Mouse (Mus musculus) limb, embryonic 14.5 days (tissue): ENCODE measurements around the gene Cngb1. TPM values are rescaled to one million over a fixed set of nuclear protein-coding genes. Genes with fewer than 3 reads are reported as not detected.

ENCODE experiments used
- ATAC-seq: fragments of 200-750 bp; cut with Nextera tagmentation; 2 replicates; pipeline ENCODE4 v1.8.0; 2017; ENCODE audit warnings: low read depth, moderate number of reproducible peaks, moderate TSS enrichment; ENCODE audit not compliant: low FRiP score
- DNase-seq: peaks from one replicate; pipeline ENCODE4 v3.0.0-alpha.2; 2015; ENCODE audit warnings: low spot score
- H3K27ac ChIP-seq: fragments of 300-500 bp; sonication (generic); replicated peaks from 2 replicates; pipeline ENCODE4 v1.5.1; 2014; ENCODE audit warnings: low read depth, mild to moderate bottlenecking, low read length, moderate library complexity, mixed read lengths
- H3K27me3 ChIP-seq: fragments of 300-500 bp; sonication (generic); 2 replicates; pipeline ENCODE4 v1.6.1; 2014; ENCODE audit warnings: low read length, mixed read lengths; ENCODE audit not compliant: control insufficient read depth, insufficient read depth
- H3K36me3 ChIP-seq: fragments of 300-500 bp; sonication (generic); 2 replicates; pipeline ENCODE4 v1.6.1; 2014; ENCODE audit warnings: mild to moderate bottlenecking, low read length, moderate library complexity, mixed read lengths; ENCODE audit not compliant: control insufficient read depth, insufficient read depth
- H3K4me1 ChIP-seq: fragments of 300-500 bp; sonication (generic); 2 replicates; pipeline ENCODE4 v1.6.1; 2014; ENCODE audit warnings: antibody characterized with exemption, low read length, mixed read lengths; ENCODE audit not compliant: control insufficient read depth, insufficient read depth
- H3K4me2 ChIP-seq: fragments of 300-500 bp; sonication (generic); replicated peaks from 2 replicates; pipeline ENCODE4 v1.6.1; 2014; ENCODE audit warnings: low read depth, mild to moderate bottlenecking, low read length, moderate library complexity; ENCODE audit not compliant: severe bottlenecking
- H3K4me3 ChIP-seq: fragments of 300-500 bp; sonication (generic); replicated peaks from 2 replicates; pipeline ENCODE4 v1.5.1; 2014; ENCODE audit warnings: low read length
- H3K9ac ChIP-seq: fragments of 300-500 bp; sonication (generic); 2 replicates; pipeline ENCODE4 v1.6.1; 2014; ENCODE audit warnings: mild to moderate bottlenecking, low read depth, low read length, moderate library complexity; ENCODE audit not compliant: severe bottlenecking
- H3K9me3 ChIP-seq: fragments of 300-500 bp; sonication (generic); 2 replicates; pipeline ENCODE4 v1.6.1; 2016; ENCODE audit warnings: low read length; ENCODE audit not compliant: control insufficient read depth
- POLR2A ChIP-seq: fragments of 200-500 bp; IDR thresholded peaks from 2 replicates; pipeline ENCODE4 v1.8.0; 2012; ENCODE audit warnings: inconsistent platforms, mild to moderate bottlenecking, moderate library complexity, borderline replicate concordance; ENCODE audit not compliant: insufficient read depth, insufficient read length; ENCODE audit errors: extremely low read depth
- WGBS: fragments of 180-500 bp; shearing (Covaris S2); extraction: QIAGEN DNeasy Blood & Tissue Kit; methylation state at CpG from one replicate; pipeline ENCODE4 v1.1.7; 2014; 5-methylcytosine and 5-hydroxymethylcytosine counted together
- polyA plus RNA-seq, 2 experiments: library from polyadenylated mRNA; depleted of rRNA in 1 of 2; stranded (reverse) in 1 of 2; unstranded in 1 of 2; fragments of >200 nt; fragmentation: Nextera tagmentation in 1 of 2; extraction: Ambion mirVana in 1 of 2; gene quantifications; 2 replicates each; pipeline versions ENCODE4 v1.2.1 to v1.2.3; 2012 to 2014

Gene Cngb1
- polyA plus RNA-seq, 2 experiments: 0.52 to 0.67 TPM

DNA sequence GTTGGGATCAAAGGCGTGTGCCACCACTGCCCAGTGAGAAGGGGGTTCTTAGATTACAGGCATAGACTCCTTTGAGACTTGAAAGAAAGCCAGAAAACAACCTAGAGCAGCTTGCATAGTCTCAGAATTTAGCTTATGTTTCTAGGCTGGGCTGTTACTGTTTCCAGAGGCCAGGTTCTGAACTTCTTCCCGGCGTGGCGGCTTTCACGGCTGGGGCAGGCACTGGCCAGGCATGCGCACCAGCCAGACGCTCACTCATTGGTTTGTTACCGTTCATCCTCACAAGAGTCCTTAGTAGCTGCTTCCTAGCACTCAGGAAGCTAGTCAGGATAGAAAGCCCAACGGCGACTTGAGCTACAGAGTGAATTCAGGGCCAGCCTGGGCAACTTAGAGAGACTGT, 50.8 kb downstream of the Cngb1 start:
- Histone ChIP-seq H3K27ac (no peak overlapping the region), H3K9me3 (no peaks in the 10 kb centered on the region), H3K4me3 (no peak overlapping the region), H3K36me3 (no peaks in the 10 kb centered on the region), H3K4me2 (no peak overlapping the region), H3K27me3 (no peaks in the 10 kb centered on the region), H3K4me1 (no peaks in the 10 kb centered on the region), H3K9ac (no peak overlapping the region)
- ATAC-seq (no peak), DNase-seq (no peak)
- TF ChIP-seq POLR2A: no peak
- 81% methylated on average over 10 of the region's 10 CpGs for WGBS

DNA sequence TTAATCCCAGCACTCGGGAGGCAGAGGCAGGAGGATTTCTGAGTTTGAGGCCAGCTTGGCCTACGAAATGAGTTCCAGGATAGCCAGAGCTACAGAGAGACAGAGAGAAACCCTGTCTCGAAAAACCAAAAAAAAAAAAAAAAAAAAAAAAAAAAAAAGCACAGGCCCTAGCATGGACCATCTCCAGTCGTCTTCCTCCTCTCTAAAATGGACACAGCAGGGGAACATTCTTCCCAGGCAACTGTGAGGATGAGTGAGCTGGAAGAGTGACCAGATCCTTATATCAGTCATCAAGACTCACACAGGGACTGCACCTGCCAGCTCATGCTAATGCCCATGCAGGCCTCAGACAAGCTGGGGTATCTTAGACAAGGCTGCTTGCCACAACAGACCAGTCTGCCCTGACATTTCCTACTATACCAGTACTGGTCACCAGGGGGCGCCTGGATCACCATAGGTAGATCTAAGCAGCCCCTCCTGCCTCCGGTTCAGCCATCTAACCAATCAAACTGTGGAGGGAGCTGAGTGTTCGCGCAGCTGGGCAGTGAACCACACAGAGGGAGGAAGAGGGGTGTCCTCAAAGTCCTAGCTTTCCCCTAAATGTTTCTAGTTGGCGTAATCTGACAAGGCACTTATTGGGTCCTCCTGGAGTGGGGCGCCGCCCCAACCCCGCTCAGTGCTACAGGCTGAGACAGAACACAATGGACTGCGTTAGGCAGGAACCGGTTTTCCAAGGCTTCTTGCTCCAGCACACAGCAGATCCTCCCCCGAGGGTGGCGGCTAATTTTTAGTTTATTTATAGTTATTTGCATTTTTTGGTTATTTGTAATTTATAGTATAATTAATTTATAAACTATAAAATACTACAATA, 51.6 kb downstream of the Cngb1 start:
- Histone ChIP-seq H3K27me3 (no peaks in the 10 kb centered on the region), H3K4me3 (peak overlapping the region; percentile 7; the same call in 1 of the 2 replicates), H3K27ac (no peak overlapping the region), H3K9me3 (no peaks in the 10 kb centered on the region), H3K36me3 (no peaks in the 10 kb centered on the region), H3K9ac (no peak overlapping the region), H3K4me2 (peak overlapping the region; percentile 40), H3K4me1 (no peaks in the 10 kb centered on the region)
- WGBS: 23% methylated on average over 16 of the region's 16 CpGs
- TF ChIP-seq POLR2A: no peak
- DNase-seq: peak; percentile 98
- peak; percentile 90 for ATAC-seq

DNA sequence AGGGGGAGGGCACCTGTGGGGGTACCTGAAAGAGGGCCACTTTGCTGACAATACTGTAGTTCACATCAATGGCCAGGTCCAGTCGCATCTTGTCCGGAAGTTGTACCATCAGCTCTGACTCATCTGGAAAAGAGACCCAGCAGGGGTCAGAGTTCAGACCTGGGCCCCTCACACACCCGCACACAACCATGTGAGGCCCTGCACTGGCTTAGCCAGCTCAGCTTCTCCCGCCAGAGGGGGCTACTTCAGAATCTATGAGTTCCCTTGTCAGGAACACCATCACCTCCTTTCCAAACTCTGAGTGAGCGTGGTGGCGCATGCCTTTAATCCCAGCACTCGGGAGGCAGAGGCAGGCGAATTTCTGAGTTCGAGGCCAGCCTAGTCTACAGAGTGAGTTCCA, 54.3 kb downstream of the Cngb1 start:
- 68% methylated on average over 9 of the region's 9 CpGs for WGBS
- no peak for ATAC-seq
- no peak overlapping the region for H3K4me2 ChIP-seq
- DNase-seq: no peak
- H3K27me3 ChIP-seq: no peaks in the 10 kb centered on the region
- no peak overlapping the region for H3K4me3 ChIP-seq
- H3K36me3 ChIP-seq: no peaks in the 10 kb centered on the region
- no peak overlapping the region for H3K9ac ChIP-seq
- H3K27ac ChIP-seq: no peak overlapping the region
- H3K9me3 ChIP-seq: no peaks in the 10 kb centered on the region
- TF ChIP-seq POLR2A: no peak
- no peaks in the 10 kb centered on the region for H3K4me1 ChIP-seq

GRCm38 (mm10) chr8:95249847-95250246, 56.5 kb downstream of the Cngb1 start:
- ATAC-seq (no peak), DNase-seq (no peak)
- Histone ChIP-seq H3K36me3 (no peaks in the 10 kb centered on the region), H3K27me3 (no peaks in the 10 kb centered on the region), H3K9ac (no peak overlapping the region), H3K4me2 (no peak overlapping the region), H3K9me3 (no peaks in the 10 kb centered on the region), H3K4me1 (no peaks in the 10 kb centered on the region), H3K4me3 (no peak overlapping the region), H3K27ac (no peak overlapping the region)
- WGBS: 57% methylated on average over 4 of the region's 4 CpGs
- no peak for TF ChIP-seq POLR2A

- no peaks in the 10 kb centered on the region for H3K9me3 ChIP-seq
- no peak overlapping the region for H3K4me3 ChIP-seq
- DNase-seq (no peak), ATAC-seq (no peak)
- H3K27ac ChIP-seq: no peak overlapping the region
- H3K27me3 ChIP-seq: no peaks in the 10 kb centered on the region
- no peaks in the 10 kb centered on the region for H3K36me3 ChIP-seq
- H3K4me1 ChIP-seq: no peaks in the 10 kb centered on the region
- TF ChIP-seq POLR2A: no peak
- WGBS: 60% methylated on average over 5 of the region's 5 CpGs
- H3K9ac ChIP-seq: no peak overlapping the region
- no peak overlapping the region for H3K4me2 ChIP-seq
Measured at GRCm38 (mm10) chr8:95247277-95247676, 59.1 kb downstream of the Cngb1 start.
